Mouse (Mus musculus): ENCODE data around the gene Ralgps1. TPM values are rescaled to one million over a fixed set of nuclear protein-coding genes. Genes with fewer than 3 reads are reported as not detected.
A peak's percentile ranks its signal among the peaks of the same experiment; 100 is the strongest.

The Ralgps1 gene
- total and polyA plus RNA-seq, 2 experiments from 2014 or later: 20.7 to 69.9 TPM

DNA sequence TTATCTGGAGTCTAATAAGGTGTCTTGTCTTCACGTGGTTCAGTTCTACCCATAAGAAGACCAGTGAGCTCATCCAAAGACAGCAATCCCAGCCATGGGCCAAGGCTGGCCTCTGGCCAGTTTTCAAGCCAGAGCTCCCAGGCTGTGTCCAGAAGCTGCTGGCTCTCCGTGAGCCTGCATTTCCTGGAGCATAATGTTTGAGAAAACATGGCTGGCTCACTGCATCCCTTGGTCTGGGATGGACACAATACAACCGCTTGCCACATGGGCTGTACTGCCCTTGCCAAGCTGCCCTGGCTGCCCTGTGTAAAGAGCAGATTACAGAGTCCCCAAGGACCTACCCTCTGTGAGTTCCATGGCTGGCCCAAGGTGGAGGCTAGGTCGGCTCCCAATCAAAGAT, 88.4 kb downstream of the Ralgps1 start:
- Histone ChIP-seq H3K27ac (0 out of 2 replicates have a peak overlapping the region, but pooled peaks have one; percentile 27), H3K9me3 (ENCODE audit: low read length) (0 out of 2 replicates have a peak, but pooled peaks cover 2% of the 10 kb centered on the region)
- 36% methylated on average over 4 of the region's 4 CpGs for WGBS

DNA sequence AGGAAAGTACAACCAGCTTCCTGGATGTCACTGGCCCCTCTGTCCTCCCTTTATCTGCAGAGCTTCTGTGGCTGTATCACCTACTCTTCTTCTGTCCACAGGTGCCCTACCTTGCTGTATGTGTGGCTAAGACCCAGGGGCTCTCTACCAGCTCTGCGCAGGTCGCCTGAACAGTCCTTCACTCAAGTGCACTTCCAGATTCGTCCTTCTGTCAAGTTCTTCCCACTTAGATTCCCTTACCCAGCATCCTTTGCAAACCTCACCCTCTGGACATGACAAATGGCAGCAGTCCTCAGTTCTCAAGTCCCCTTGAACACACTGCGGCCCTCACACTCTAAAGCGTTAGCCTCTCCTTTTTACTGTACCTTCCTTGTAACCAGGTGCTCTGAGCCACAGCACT, 89.5 kb downstream of the Ralgps1 start:
- no peak for TF ChIP-seq CTCF (IDR thresholded peaks at IDR 0.05; ENCODE audit: low read depth)
- Histone ChIP-seq H3K4me1 (ENCODE audit: insufficient read depth, low read length) (no peaks in the 10 kb centered on the region), H3K4me3 (ENCODE audit: low read length) (no peak overlapping the region), H3K9me3 (ENCODE audit: low read length) (no peaks in the 10 kb centered on the region), H3K27me3 (ENCODE audit: insufficient read depth, low read length) (no peaks in the 10 kb centered on the region), H3K4me2 (ENCODE audit: low read depth, low read length) (no peak overlapping the region), H3K36me3 (ENCODE audit: insufficient read depth, low read length) (0 out of 2 replicates have a peak, but pooled peaks cover 4% of the 10 kb centered on the region), H3K27ac (no peak overlapping the region), H3K9ac (replicated peaks; ENCODE audit: low read length) (no peak overlapping the region)
- WGBS: 88% methylated on average over 5 of the region's 5 CpGs
- ATAC-seq: no peak
- DNase-seq (ENCODE audit: low spot score): no peak

More for the DNA sequence above, 88.4 kb downstream of the Ralgps1 start:
- DNase-seq (ENCODE audit: low spot score) (peak; percentile 81), ATAC-seq (peak; percentile 78)
- Histone ChIP-seq H3K27me3 (ENCODE audit: insufficient read depth, low read length) (no peaks in the 10 kb centered on the region), H3K9ac (replicated peaks; ENCODE audit: low read length) (no peak overlapping the region), H3K4me1 (ENCODE audit: insufficient read depth, low read length) (no peaks in the 10 kb centered on the region), H3K4me2 (ENCODE audit: low read depth, low read length) (no peak overlapping the region), H3K4me3 (ENCODE audit: low read length) (no peak overlapping the region), H3K36me3 (ENCODE audit: insufficient read depth, low read length) (0 out of 2 replicates have a peak, but pooled peaks cover 4% of the 10 kb centered on the region)
- TF ChIP-seq CTCF (IDR thresholded peaks at IDR 0.05; ENCODE audit: low read depth): no peak

- Histone ChIP-seq H3K36me3 (ENCODE audit: insufficient read depth, low read length) (0 out of 2 replicates have a peak, but pooled peaks cover 4% of the 10 kb centered on the region), H3K4me3 (ENCODE audit: low read length) (no peak overlapping the region), H3K27me3 (ENCODE audit: insufficient read depth, low read length) (no peaks in the 10 kb centered on the region), H3K4me2 (ENCODE audit: low read depth, low read length) (no peak overlapping the region), H3K9me3 (ENCODE audit: low read length) (no peaks in the 10 kb centered on the region), H3K4me1 (ENCODE audit: insufficient read depth, low read length) (no peaks in the 10 kb centered on the region), H3K9ac (replicated peaks; ENCODE audit: low read length) (no peak overlapping the region), H3K27ac (no peak overlapping the region)
- TF ChIP-seq CTCF (IDR thresholded peaks at IDR 0.05; ENCODE audit: low read depth): no peak
- ATAC-seq: no peak
- WGBS: 78% methylated on average over 2 of the region's 2 CpGs
- DNase-seq (ENCODE audit: low spot score): no peak
Observed at GRCm38 (mm10) chr2:33280525-33280924, 90.8 kb downstream of the Ralgps1 start.

DNA sequence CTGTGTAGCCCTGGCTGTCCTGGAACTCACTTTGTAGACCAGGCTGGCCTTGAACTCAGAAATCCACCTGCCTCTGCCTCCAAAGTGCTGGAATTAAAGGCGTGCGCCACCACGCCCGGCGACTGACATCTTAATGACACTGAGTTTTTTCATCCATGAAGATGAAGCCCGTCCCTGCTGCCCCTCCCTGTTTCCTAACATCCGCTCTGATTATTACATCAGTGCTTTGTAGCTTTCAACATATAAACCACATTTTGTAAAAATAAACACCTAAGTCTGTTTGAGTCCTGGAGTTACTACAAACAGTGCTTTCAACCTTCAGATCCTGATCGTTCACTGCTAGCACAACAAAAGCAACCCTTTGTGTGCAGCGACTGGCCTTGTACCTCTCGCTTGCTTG, 91.5 kb downstream of the Ralgps1 start:
- H3K36me3 ChIP-seq (ENCODE audit: insufficient read depth, low read length): 0 out of 2 replicates have a peak, but pooled peaks cover 4% of the 10 kb centered on the region
- H3K4me3 ChIP-seq (ENCODE audit: low read length): no peak overlapping the region
- H3K4me1 ChIP-seq (ENCODE audit: insufficient read depth, low read length): no peaks in the 10 kb centered on the region
- TF ChIP-seq CTCF (IDR thresholded peaks at IDR 0.05; ENCODE audit: low read depth): no peak
- DNase-seq (ENCODE audit: low spot score) (no peak), ATAC-seq (no peak)
- no peak overlapping the region for H3K9ac ChIP-seq (replicated peaks; ENCODE audit: low read length)
- no peaks in the 10 kb centered on the region for H3K27me3 ChIP-seq (ENCODE audit: insufficient read depth, low read length)
- no peak overlapping the region for H3K4me2 ChIP-seq (ENCODE audit: low read depth, low read length)
- 86% methylated on average over 10 of the region's 10 CpGs for WGBS
- no peak overlapping the region for H3K27ac ChIP-seq
- H3K9me3 ChIP-seq (ENCODE audit: low read length): no peaks in the 10 kb centered on the region

DNA sequence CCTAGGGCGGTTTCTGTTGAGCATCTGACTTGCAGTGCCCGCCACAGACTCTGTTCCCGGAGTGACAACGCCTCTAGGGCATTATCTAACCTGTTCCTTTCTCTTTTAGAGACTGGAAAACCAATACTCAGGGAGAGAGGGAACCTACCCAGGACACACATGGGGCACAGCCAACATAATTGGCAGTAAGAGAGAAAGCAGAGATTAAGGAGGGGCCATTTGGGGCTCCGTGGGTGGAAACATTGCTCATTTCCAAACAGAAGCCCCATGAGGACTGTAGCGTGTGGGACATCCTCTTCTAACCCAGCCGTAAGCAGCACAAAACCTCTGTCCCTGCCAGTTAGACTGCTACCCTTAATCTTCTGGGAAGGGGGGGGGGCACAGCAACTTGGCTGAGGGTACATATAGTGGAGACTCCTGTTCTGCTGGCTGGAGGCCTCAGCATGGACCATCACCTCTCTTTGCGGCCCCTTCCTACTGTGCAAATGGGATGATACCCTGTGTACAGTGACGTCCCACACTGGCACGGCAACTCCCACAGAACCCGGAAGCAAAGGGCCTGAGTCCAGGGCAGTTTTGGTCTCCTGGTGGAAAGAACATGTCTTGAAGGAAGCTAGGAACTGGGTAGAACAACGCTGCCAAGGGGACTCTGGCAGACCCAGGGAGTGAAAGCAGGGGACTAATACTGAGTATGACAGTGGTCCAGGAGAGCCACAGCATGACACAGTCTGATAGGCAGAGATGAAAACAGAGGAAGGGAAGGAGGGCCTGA, 96.4 kb downstream of the Ralgps1 start:
- Histone ChIP-seq H3K9me3 (ENCODE audit: low read length) (no peaks in the 10 kb centered on the region), H3K4me3 (ENCODE audit: low read length) (no peak overlapping the region), H3K4me1 (ENCODE audit: insufficient read depth, low read length) (no peaks in the 10 kb centered on the region), H3K4me2 (ENCODE audit: low read depth, low read length) (no peak overlapping the region), H3K27me3 (ENCODE audit: insufficient read depth, low read length) (no peaks in the 10 kb centered on the region), H3K27ac (no peak overlapping the region), H3K36me3 (ENCODE audit: insufficient read depth, low read length) (no peaks in the 10 kb centered on the region), H3K9ac (replicated peaks; ENCODE audit: low read length) (no peak overlapping the region)
- ATAC-seq (no peak), DNase-seq (ENCODE audit: low spot score) (no peak)
- TF ChIP-seq CTCF (IDR thresholded peaks at IDR 0.05; ENCODE audit: low read depth): no peak
- WGBS: 71% methylated on average over 12 of the region's 12 CpGs

DNA sequence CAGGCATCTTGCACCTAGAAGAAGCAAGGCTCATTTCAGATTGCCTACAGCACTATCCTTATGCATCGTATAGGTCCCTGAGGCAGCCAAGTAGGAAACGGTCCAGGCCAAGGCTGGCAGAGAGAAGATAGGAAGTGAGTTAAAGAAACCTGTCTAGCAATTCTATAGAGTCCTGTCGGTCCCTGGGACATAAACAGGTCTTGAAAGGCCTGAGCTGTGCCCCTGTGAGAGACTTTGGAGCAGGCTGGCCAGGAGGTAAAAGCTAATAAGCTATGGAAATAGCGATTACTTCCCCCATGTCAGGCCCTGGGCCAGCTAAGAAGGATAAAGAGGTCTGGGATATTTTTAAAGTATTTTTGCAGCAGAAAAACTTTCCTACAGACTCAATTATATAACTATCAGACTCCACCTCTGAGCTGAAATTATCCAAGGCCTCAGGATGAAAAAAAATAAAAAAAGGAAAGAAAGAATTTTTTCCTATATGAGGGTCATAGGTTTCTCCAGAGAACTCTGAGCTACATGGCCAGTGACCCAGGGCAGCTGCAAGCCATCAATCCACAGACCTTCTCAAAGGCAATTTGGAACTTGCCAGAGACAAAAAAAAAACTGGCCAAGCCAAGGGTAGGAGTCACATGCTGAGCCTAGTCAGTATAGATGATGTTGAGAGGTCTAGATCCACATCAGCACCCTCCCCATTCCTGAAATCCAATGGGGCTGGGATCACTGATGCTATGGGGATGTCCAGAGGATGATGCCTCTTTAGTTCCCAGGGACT, 98.4 kb downstream of the Ralgps1 start:
- no peak overlapping the region for H3K4me3 ChIP-seq (ENCODE audit: low read length)
- no peaks in the 10 kb centered on the region for H3K36me3 ChIP-seq (ENCODE audit: insufficient read depth, low read length)
- no peak for TF ChIP-seq CTCF (IDR thresholded peaks at IDR 0.05; ENCODE audit: low read depth)
- no peak overlapping the region for H3K4me2 ChIP-seq (ENCODE audit: low read depth, low read length)
- 78% methylated on average over 4 of the region's 4 CpGs for WGBS
- no peaks in the 10 kb centered on the region for H3K4me1 ChIP-seq (ENCODE audit: insufficient read depth, low read length)
- no peak for DNase-seq (ENCODE audit: low spot score)
- no peak overlapping the region for H3K9ac ChIP-seq (replicated peaks; ENCODE audit: low read length)
- H3K27ac ChIP-seq: no peak overlapping the region
- H3K9me3 ChIP-seq (ENCODE audit: low read length): no peaks in the 10 kb centered on the region
- H3K27me3 ChIP-seq (ENCODE audit: insufficient read depth, low read length): no peaks in the 10 kb centered on the region
- ATAC-seq: no peak
